Mouse (Mus musculus): ENCODE data around the gene Vmn1r219.
"Not testable (repeated sequence)": the region's sequence is repeated elsewhere in the genome, so short reads cannot be mapped to it uniquely, and the experiment has no call there.

Vmn1r219 gene

DNA sequence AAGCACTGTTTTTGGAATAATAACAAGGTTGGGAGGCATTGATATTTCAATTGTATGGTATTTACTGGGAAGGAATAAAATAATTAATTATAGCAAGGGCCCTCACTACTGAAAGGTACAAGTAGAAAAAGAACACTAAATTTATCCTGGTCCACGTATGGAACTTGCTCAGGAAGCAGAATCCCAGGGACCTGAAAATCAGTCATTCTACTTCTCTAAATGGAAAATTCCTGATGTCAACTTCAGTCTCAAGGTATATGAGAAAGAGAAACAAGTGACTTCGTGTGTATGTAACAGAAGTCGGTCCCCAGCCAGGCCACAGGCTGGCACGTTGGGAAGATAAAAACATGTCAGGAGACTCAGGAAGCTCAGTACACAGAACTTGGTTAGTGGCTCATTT lies at the start of gene Vmn1r219:
TSS of gene Vmn1r219 (plus strand) at position 301 of the 400 bp plus-strand sequence.
- no peak for DNase-seq (ENCODE audit: low spot score in 2 of 2)

DNA sequence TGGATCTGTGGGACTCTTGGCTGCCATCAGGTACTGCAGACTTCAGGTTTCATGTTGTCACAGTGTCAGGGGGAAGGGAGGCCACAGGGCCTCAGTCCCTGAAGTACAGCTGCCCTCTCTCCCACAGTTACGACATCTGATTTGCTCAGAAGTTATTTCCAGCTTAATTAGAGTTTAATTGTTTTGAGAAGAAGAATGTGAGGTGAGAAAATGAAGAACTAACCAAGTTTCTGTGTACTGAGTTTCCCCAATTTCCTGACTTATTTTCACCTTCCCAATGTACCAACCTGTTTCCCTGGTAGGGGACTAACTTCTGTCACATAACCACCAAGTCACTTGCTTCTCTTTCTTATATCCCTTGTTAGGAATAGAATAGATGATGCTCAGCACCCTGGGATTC lies 41.0 kb upstream of the Vmn1r219 start, which contains the start of gene Vmn1r217:
TSS of gene Vmn1r217 (minus strand) at position 101 of the 400 bp plus-strand sequence.
- not testable (repeated sequence) for DNase-seq (ENCODE audit: low spot score in 2 of 2)

DNA sequence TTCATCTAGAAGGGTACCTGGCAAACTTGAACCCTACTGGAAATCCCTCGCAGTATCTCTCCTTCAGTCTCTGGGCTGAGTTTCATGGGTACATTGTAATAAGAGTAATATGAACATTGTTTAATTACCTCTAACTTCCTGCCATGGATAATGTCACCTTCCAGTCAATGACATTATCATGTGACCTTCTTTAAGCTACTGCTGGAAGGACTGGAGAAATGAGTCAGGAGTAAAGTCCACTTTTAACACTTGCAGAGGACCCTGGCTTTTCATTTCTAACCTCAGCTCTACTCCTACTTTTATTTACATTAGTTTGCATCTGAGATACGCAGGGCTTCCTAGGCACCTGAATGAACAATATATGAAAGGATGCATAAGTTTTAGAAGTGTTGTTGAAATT lies 38.5 kb upstream of the Vmn1r219 start:
- no peak for DNase-seq (ENCODE audit: low spot score in 2 of 2)

DNA sequence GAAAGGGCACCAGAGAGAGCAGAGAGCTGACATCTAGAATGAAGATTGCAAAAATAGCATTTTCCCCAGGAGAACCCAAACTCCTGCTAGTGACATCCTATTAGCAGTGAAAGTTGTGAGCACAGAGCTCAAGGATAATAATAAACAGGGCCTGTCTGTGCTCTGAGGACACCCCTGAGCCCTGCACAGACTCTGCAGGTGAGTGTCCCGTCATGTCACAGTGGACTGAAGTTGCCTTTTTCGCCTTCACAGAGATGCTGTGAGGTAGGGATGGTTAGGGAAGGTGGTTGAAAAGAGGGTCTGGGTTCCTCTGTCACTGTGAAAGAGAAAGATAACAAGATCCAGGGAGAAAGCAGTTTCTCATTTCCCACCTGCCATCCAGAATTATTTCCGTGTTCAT lies 26.0 kb upstream of the Vmn1r219 start, which contains the start of gene Vmn1r218:
TSS of gene Vmn1r218 (plus strand) at position 57 of the 400 bp plus-strand sequence.
- no peak for DNase-seq (ENCODE audit: low spot score in 2 of 2)

DNA sequence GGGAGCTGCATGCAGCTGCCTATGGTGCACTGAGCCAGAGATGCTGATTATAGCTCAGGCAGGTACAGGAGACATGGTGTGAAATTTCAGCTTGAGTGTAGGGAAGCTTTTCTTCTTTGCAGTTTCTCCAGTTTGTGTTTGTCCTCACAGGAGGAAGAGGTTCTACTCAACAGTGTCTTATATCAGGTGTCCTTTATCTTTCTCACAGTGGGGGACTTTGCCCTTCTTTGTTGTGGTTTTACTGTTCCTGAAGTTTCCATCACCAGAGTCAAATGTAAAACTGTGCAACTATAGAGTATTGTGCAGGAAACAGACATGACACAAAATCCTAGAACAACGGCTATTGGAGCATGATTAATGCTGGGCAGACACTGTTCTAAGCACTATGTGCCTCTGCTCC lies 25.6 kb upstream of the Vmn1r219 start:
- DNase-seq (ENCODE audit: low spot score in 2 of 2), result no peak

DNA sequence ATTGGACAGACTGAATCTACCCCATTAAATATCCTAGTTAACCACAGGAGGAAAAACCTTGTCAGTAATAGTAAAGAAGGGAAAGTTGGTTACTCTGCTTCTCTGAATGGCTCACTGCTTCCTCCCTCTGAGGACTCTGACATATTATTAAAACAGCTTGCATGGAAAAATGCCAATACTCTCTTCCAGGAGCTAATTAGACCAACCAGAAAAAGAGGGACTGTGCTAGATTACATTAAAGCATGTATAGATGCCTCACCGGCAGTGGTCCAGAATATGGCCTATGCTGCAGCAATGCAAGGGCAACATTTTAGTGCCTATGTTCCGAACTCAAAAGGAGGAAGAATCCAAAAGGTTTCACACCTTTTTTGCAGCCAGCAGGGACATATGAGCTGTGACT lies 20.2 kb upstream of the Vmn1r219 start:
- no peak for DNase-seq (ENCODE audit: low spot score in 2 of 2)

DNA sequence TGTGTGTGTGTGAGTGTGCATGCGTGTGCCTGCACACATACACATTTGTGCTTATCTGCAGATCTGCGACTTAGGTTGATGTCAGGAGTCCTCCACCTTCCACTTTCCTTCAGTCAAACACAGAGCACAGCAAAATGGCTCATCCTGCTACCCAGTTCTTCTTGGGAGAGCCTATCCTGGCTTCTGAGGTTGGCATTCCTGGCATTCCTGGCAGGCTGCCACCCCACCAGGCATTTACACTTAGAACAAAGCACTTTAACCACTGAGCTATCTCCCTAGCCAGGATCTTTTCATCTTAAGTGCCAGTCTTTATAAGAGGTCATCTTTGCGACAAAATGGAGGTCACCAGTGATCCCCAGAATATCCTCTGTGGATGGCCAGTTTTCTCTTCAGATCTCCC lies 1.3 kb upstream of the Vmn1r219 start:
- no peak for DNase-seq (ENCODE audit: low spot score in 2 of 2)

DNA sequence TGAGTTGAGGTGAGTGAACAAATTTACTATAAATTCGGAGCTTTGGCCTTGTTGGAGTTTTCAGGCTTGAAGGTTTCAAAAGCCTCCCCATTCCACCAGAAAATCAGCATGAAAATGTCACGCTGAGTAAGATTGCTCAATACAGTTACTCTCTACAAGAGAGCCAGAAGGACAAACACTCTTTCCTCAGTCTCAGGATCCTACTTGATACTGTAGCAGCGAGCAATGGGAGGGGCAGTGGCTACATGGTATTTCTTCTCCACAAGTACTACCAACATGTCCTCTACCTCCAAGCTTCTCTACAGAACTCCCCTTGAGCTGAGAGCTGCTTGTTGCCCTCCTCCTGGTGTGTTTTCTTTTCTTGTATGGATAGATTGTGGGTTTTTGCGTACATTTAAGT lies 7.4 kb downstream of the Vmn1r219 start:
- not testable (repeated sequence) for DNase-seq (ENCODE audit: low spot score in 2 of 2)

DNA sequence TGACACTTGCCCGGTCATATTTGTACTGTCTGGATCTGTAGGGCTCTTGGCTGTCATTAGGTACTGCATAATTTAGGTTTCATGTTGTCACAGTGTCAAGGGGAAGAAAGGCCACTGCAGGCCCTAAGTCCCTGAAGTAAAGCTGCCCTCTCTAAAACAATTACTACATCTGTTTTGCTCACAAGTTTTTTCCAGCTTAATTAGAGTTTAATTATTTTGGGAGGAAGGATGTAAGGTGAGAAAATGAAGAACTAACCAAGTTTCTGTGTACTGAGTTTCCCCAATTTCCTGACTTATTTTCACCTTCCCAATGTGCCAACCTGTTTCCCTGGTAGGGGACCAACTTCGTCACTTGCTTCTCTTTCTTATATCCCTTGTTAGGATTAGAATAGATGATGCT lies 28.8 kb downstream of the Vmn1r219 start, which contains the start of gene Vmn1r220:
TSS of gene Vmn1r220 (minus strand) at position 101 of the 400 bp plus-strand sequence.
- no peak for DNase-seq (ENCODE audit: low spot score in 2 of 2)

DNA sequence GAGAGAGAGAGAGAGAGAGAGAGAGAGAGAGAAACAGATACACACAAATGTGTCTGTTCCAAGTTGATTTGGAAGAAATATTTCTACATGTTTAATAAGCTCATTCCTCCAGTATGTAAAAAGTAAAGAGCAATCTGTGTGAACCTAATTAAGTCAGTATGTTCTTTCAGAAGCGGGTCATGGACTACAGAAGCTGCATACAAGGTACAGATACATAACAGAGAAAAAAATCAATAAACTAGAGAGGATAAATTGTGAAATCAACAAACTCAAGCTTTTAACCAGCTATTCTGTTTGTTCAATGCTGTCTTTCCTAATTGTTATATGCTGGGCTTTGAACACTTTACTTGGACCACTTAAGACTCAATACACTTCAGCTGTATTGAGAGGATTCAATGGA lies 44.8 kb downstream of the Vmn1r219 start:
- not testable (repeated sequence) for DNase-seq (ENCODE audit: low spot score in 2 of 2)

DNA sequence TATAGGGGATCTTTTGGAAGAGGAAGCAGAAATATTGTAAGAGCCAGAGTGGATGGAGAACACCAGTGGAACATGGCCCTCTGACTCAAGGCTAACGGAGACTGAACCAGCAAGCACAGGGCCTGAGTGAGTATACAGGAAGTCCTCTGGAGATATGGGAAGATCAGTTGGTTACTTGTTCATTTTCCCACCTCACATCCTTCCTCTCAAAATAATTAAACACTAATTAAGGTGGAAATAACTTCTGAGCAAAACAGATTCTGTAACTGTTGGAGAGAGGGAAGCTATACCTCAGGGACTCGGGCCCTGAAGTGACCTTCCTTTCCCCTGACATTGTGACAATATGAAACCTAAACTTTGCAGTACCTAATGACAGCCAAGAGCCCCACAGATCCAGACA lies 54.7 kb downstream of the Vmn1r219 start, which contains the start of gene Vmn1r221:
TSS of gene Vmn1r221 (plus strand) at position 301 of the 400 bp plus-strand sequence.
- DNase-seq (ENCODE audit: low spot score in 2 of 2), result not testable (repeated sequence)

All from spleen, postnatal 14 days (tissue).